Mouse (Mus musculus): ENCODE measurements at regions not wholly inside any gene's neighbourhood (a gene's known extent, or its start where the extent isn't known, plus 50 kb on each side); places are given as distances from the start of the nearest gene placed in this dataset.

DNA sequence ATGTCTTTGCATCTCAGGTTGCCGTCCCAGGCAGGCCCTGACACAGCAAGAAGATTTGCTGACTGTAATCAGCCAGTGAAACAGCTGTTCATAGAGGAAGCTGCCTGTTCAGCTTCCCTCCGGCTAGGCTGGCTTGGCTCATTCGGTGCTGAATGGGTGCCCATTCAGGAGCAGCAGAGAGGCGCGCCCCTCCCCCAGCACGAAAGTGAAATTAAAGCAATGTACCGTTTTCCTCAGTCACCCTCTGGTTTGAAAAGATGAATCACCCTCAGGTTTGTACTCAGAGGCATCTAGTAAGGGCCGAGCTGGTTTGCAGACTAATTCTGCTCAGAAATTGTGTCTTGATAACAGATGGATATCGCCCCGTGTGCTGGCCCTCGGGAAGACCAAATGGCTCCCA, 251.7 kb downstream of the Hhipl2 start:
- H3K4me1 ChIP-seq (replicated peaks), result no peaks in the 10 kb centered on the region
- H3K9me3 ChIP-seq (replicated peaks), result no peaks in the 10 kb centered on the region
- no peak overlapping the region for H3K4me3 ChIP-seq (replicated peaks)
- no peak overlapping the region for H3K4me2 ChIP-seq
- no peaks in the 10 kb centered on the region for H3K27me3 ChIP-seq
- ATAC-seq (ENCODE audit: insufficient read depth), result no peak
- WGBS (ENCODE audit: insufficient replicate concordance), result 45% methylated on average over 11 of the region's 11 CpGs
- no peak overlapping the region for H3K27ac ChIP-seq (replicated peaks)
- H3K9ac ChIP-seq, result no peak overlapping the region
- no peaks in the 10 kb centered on the region for H3K36me3 ChIP-seq (replicated peaks)

DNA sequence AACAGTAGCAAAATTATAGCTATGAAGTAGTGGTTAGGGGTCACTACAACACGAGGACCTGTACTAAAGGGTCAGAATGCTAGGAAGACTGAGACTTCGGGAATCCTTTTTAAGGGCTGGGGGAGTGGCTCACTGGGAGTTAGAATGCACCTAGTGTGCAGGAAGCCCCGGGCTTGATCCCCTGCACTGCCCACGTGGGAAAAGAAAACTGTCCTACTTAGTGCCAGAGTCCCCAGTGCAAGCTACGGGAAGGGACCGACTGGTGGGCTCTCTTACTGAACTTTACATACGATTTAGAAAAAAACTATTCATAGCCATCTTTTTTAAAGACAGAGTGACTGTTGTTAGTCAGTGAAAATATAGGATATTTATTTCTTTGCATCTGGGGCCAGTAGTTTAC, 252.5 kb downstream of the Hhipl2 start:
- Histone ChIP-seq H3K4me3 (replicated peaks) (no peak overlapping the region), H3K36me3 (replicated peaks) (no peaks in the 10 kb centered on the region), H3K4me1 (replicated peaks) (no peaks in the 10 kb centered on the region), H3K9me3 (replicated peaks) (no peaks in the 10 kb centered on the region), H3K4me2 (no peak overlapping the region), H3K27me3 (no peaks in the 10 kb centered on the region), H3K27ac (replicated peaks) (no peak overlapping the region), H3K9ac (no peak overlapping the region)
- WGBS (ENCODE audit: insufficient replicate concordance), result 60% methylated on average over 7 of the region's 7 CpGs
- no peak for ATAC-seq (ENCODE audit: insufficient read depth)

DNA sequence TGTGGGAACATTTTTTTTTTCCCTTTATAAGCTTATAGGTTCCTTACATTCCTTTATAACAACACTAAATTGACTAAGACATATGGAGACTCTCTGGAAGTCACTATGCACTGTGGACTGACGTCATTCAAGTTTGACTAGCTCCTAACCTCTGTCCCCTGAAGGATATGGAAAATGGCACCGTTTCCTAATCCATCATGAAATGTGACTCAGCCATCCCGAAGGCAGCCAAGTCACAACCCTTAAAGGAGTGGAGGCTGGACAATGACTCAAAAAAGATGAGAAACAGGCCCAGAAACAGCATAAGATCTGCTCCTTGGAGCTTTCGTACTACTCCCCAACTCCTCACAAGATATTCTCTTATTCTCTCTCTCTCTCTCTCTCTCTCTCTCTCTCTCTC, 253.5 kb downstream of the Hhipl2 start:
- H3K4me3 ChIP-seq (replicated peaks), result no peak overlapping the region
- H3K9me3 ChIP-seq (replicated peaks), result no peaks in the 10 kb centered on the region
- 52% methylated on average over 4 of the region's 4 CpGs for WGBS (ENCODE audit: insufficient replicate concordance)
- no peak overlapping the region for H3K4me2 ChIP-seq
- H3K27me3 ChIP-seq, result no peaks in the 10 kb centered on the region
- H3K9ac ChIP-seq, result no peak overlapping the region
- ATAC-seq (ENCODE audit: insufficient read depth), result no peak
- H3K36me3 ChIP-seq (replicated peaks), result no peaks in the 10 kb centered on the region
- no peak overlapping the region for H3K27ac ChIP-seq (replicated peaks)
- no peaks in the 10 kb centered on the region for H3K4me1 ChIP-seq (replicated peaks)

DNA sequence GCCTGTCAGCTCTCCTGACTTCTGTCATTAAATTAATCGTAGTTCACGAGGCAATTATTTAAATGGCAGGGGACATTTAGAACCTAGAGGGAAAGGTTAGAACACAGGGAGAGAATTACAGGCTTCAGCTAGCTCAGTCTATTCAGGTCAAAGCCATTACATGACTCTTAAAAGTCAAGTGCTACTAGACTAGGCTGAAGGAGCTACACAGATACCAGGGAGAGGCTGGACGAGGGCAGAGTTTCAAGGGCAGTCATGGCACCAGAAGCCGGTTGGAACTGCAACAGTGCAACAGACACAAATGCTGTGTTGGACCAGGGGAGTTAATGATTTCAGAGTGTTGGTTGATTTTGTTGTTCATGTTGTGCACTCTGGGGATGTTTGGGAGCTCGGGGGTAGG, 254.5 kb downstream of the Hhipl2 start:
- Histone ChIP-seq H3K27me3 (no peaks in the 10 kb centered on the region), H3K36me3 (replicated peaks) (no peaks in the 10 kb centered on the region), H3K27ac (replicated peaks) (no peak overlapping the region), H3K4me1 (replicated peaks) (no peaks in the 10 kb centered on the region), H3K4me3 (replicated peaks) (no peak overlapping the region), H3K9ac (no peak overlapping the region), H3K9me3 (replicated peaks) (no peaks in the 10 kb centered on the region), H3K4me2 (no peak overlapping the region)
- WGBS (ENCODE audit: insufficient replicate concordance), result 56% methylated on average over 5 of the region's 5 CpGs
- ATAC-seq (ENCODE audit: insufficient read depth), result no peak

DNA sequence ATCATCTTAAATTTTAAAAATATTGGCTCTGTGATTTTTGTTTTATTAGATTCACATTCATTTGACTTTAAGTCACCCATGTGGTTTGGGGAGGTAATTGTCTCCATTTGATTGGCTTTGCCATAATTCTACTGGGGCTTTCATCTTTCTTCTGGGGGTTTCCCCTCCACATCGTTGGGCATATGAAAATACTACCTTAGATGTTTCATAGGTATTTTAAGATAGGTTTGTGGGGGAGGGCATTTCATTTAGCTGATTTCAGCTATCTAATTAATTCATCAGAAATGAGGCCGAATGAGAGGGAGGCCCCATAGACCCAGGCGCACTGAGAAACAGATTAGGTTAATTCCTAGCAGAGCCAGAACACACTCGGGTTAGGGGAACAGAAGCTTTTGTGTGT, 259.6 kb downstream of the Hhipl2 start:
- Histone ChIP-seq H3K36me3 (replicated peaks) (no peaks in the 10 kb centered on the region), H3K9ac (no peak overlapping the region), H3K4me3 (replicated peaks) (no peak overlapping the region), H3K9me3 (replicated peaks) (no peaks in the 10 kb centered on the region), H3K27ac (replicated peaks) (no peak overlapping the region), H3K4me1 (replicated peaks) (no peaks in the 10 kb centered on the region), H3K27me3 (no peaks in the 10 kb centered on the region), H3K4me2 (no peak overlapping the region)
- WGBS (ENCODE audit: insufficient replicate concordance), result 65% methylated on average over 4 of the region's 4 CpGs
- no peak for ATAC-seq (ENCODE audit: insufficient read depth)

DNA sequence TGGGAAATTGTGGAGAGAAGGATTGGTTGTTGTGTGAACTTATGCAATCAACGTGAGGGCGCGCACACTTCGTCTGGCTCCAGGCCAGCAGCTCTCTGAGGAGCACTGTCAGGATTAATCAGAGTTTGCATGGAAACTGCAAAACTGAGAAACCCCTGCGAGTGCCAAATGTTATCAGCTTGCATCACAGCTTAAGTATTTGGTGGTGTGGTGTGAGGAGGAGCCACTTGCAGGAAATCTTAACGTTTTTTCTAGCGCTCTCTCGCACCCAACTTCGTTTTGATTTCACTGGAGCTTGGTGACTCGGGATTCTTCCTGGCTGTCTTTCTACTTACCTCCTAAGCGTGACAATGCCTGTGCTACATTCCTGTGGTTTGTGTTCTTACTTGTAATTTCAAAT, 261.9 kb downstream of the Hhipl2 start:
- Histone ChIP-seq H3K9me3 (replicated peaks) (no peaks in the 10 kb centered on the region), H3K36me3 (replicated peaks) (no peaks in the 10 kb centered on the region), H3K4me3 (replicated peaks) (no peak overlapping the region), H3K4me1 (replicated peaks) (no peaks in the 10 kb centered on the region), H3K4me2 (no peak overlapping the region), H3K27ac (replicated peaks) (no peak overlapping the region), H3K27me3 (no peaks in the 10 kb centered on the region), H3K9ac (no peak overlapping the region)
- 48% methylated on average over 11 of the region's 11 CpGs for WGBS (ENCODE audit: insufficient replicate concordance)
- no peak for ATAC-seq (ENCODE audit: insufficient read depth)

DNA sequence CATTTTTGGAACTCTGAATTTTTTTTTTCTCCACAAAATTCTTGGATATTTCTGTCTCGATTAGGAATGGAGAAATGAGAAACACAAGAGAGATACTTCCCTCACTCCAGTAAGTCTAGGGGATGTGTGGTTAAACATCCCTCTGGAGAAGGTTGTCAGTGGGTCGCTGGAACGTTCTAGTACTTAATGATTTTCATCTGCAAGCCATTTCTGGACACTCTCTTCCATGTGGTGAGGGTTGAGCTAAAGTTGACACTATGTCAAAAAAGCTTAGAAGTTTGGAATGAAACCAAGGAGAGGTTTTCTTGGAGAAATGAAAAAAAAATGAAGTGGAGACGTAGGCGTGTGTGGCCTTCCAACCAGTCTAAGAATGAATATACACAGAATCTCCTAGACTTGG, 268.0 kb downstream of the Hhipl2 start:
- no peak for ATAC-seq (ENCODE audit: insufficient read depth)
- Histone ChIP-seq H3K4me3 (replicated peaks) (no peak overlapping the region), H3K27ac (replicated peaks) (no peak overlapping the region), H3K27me3 (no peaks in the 10 kb centered on the region), H3K9ac (no peak overlapping the region), H3K4me1 (replicated peaks) (no peaks in the 10 kb centered on the region), H3K9me3 (replicated peaks) (no peaks in the 10 kb centered on the region), H3K36me3 (replicated peaks) (no peaks in the 10 kb centered on the region), H3K4me2 (no peak overlapping the region)
- 65% methylated on average over 5 of the region's 5 CpGs for WGBS (ENCODE audit: insufficient replicate concordance)

DNA sequence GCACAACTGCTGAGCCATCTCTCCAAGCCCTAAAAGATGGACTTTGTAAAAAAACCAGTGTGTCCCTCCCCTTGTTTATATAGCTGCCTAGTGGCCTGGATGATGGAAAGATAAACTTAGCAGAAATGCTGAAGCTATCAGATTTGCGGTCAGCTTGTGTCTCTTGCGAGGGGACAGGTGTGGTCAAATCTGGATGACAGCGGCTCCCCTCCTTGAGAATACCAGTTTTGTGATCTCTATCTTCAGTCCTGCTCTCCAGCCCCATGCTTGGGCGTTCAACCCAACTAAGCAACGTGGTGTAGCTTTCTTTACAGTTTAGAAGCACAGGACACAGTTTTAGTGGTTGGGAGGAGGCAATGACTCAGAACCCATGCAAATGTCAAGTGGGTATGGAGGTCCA, 274.7 kb downstream of the Hhipl2 start:
- 56% methylated on average over 5 of the region's 5 CpGs for WGBS (ENCODE audit: insufficient replicate concordance)
- H3K4me2 ChIP-seq, result no peak overlapping the region
- no peaks in the 10 kb centered on the region for H3K27me3 ChIP-seq
- H3K9me3 ChIP-seq (replicated peaks), result no peaks in the 10 kb centered on the region
- H3K4me1 ChIP-seq (replicated peaks), result no peaks in the 10 kb centered on the region
- no peaks in the 10 kb centered on the region for H3K36me3 ChIP-seq (replicated peaks)
- no peak for ATAC-seq (ENCODE audit: insufficient read depth)
- no peak overlapping the region for H3K9ac ChIP-seq
- H3K4me3 ChIP-seq (replicated peaks), result no peak overlapping the region
- no peak overlapping the region for H3K27ac ChIP-seq (replicated peaks)

DNA sequence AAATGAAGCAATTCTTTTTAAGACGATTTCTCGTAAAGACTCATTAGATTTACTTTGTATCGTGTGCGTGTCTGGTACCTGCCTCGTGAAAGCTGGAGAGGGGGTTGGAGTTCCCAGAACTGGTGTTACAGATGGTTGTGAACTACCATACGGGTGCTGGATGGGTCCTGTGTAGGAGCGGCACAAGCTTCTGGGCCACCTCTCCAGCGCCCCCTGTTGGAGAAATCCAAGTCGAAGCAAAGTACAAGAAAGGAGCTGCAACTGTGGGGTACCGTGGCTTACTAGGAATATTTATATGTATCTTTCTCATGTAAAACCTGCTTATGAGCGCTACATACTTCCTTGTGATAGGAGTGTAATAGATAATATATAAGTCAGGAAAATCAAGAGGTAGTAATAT, 281.3 kb downstream of the Hhipl2 start:
- no peak for ATAC-seq (ENCODE audit: insufficient read depth)
- no peaks in the 10 kb centered on the region for H3K9me3 ChIP-seq (replicated peaks)
- H3K4me1 ChIP-seq (replicated peaks), result no peaks in the 10 kb centered on the region
- H3K4me2 ChIP-seq, result no peak overlapping the region
- no peaks in the 10 kb centered on the region for H3K27me3 ChIP-seq
- 69% methylated on average over 11 of the region's 11 CpGs for WGBS (ENCODE audit: insufficient replicate concordance)
- no peak overlapping the region for H3K4me3 ChIP-seq (replicated peaks)
- H3K36me3 ChIP-seq (replicated peaks), result no peaks in the 10 kb centered on the region
- no peak overlapping the region for H3K9ac ChIP-seq
- no peak overlapping the region for H3K27ac ChIP-seq (replicated peaks)

DNA sequence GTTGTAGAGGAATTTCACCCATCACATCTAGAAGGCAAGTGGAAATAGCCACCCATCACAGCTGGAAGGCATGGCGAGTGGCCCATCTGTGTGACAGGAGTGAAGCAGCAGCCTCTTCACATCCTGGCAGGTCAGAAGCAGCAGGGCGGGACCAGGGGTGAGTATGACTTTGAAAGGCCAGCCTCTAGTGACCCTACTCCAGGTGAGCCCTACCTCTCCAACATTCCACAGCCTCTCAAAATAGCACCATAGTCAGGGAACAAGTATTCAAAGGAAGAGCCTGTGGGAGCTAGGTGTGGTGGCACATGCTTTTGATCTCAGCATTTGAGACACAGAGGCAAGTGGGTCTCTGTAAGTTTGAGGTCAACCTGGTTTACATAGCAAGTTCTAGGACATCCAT, 284.9 kb downstream of the Hhipl2 start:
- no peak overlapping the region for H3K4me3 ChIP-seq (replicated peaks)
- ATAC-seq (ENCODE audit: insufficient read depth), result no peak
- no peak overlapping the region for H3K9ac ChIP-seq
- no peaks in the 10 kb centered on the region for H3K4me1 ChIP-seq (replicated peaks)
- 54% methylated on average over 2 of the region's 2 CpGs for WGBS (ENCODE audit: insufficient replicate concordance)
- no peaks in the 10 kb centered on the region for H3K36me3 ChIP-seq (replicated peaks)
- no peak overlapping the region for H3K4me2 ChIP-seq
- H3K9me3 ChIP-seq (replicated peaks), result no peaks in the 10 kb centered on the region
- H3K27ac ChIP-seq (replicated peaks), result no peak overlapping the region
- H3K27me3 ChIP-seq, result no peaks in the 10 kb centered on the region

DNA sequence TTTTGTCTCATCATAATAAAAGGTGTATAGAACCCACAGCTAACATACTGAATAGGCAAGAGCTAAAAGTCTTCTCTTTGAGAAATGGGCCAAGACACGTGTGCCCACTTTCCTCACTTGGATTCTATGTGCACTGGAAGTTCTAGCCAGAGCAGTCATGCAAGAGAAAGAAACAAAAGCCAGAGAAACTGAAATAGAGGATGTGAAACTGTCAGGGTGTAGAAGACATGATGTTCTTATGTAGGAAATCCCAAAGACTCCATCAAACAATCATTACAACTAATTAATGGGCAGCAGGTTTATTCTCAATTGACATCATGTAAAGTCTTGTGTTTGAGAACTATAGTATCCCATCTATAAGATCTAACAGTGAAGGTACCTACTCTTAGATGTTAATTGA, 294.9 kb downstream of the Hhipl2 start:
- H3K36me3 ChIP-seq (replicated peaks), result no peaks in the 10 kb centered on the region
- no peak overlapping the region for H3K27ac ChIP-seq (replicated peaks)
- H3K4me2 ChIP-seq, result no peak overlapping the region
- no peak overlapping the region for H3K4me3 ChIP-seq (replicated peaks)
- H3K27me3 ChIP-seq, result no peaks in the 10 kb centered on the region
- H3K9ac ChIP-seq, result no peak overlapping the region
- no peak for ATAC-seq (ENCODE audit: insufficient read depth)
- no peaks in the 10 kb centered on the region for H3K4me1 ChIP-seq (replicated peaks)
- H3K9me3 ChIP-seq (replicated peaks), result no peaks in the 10 kb centered on the region
- 27% methylated on average over 1 of the region's 1 CpGs for WGBS (ENCODE audit: insufficient replicate concordance)

DNA sequence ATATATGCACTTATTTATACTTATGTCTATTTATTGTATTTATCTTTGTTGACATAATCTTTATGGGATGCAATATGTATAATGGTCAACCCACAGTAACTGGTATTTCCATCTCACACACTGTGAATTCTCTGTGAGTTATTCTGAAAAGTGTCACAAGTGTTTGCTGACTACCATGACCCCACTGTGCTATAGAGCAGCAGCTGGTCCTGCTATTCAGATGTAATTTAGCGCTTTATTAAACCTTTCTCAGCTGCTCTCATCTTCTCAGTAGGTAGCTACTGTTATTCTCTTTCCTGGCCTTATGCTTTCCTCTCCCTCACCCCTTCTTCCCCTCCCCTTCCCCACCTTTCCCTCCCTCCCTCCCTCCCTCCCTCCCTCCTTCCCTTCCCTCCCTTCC, 296.0 kb upstream of the Dusp10 start:
- 81% methylated on average over 1 of the region's 1 CpGs for WGBS (ENCODE audit: insufficient replicate concordance)

More for the DNA sequence above, 296.0 kb upstream of the Dusp10 start:
- Histone ChIP-seq H3K4me3 (replicated peaks) (no peak overlapping the region), H3K27me3 (no peaks in the 10 kb centered on the region), H3K4me1 (replicated peaks) (no peaks in the 10 kb centered on the region), H3K36me3 (replicated peaks) (no peaks in the 10 kb centered on the region), H3K9ac (no peak overlapping the region), H3K9me3 (replicated peaks) (no peaks in the 10 kb centered on the region), H3K27ac (replicated peaks) (no peak overlapping the region), H3K4me2 (no peak overlapping the region)
- no peak for ATAC-seq (ENCODE audit: insufficient read depth)
